Mouse (Mus musculus): Measurements from ENCODE around the gene Clec2l. TPM values are rescaled to one million over a fixed set of nuclear protein-coding genes. Genes with fewer than 3 reads are reported as not detected.

Gene Clec2l
- total RNA-seq, 2 experiments from 2014 or later: not detected

DNA sequence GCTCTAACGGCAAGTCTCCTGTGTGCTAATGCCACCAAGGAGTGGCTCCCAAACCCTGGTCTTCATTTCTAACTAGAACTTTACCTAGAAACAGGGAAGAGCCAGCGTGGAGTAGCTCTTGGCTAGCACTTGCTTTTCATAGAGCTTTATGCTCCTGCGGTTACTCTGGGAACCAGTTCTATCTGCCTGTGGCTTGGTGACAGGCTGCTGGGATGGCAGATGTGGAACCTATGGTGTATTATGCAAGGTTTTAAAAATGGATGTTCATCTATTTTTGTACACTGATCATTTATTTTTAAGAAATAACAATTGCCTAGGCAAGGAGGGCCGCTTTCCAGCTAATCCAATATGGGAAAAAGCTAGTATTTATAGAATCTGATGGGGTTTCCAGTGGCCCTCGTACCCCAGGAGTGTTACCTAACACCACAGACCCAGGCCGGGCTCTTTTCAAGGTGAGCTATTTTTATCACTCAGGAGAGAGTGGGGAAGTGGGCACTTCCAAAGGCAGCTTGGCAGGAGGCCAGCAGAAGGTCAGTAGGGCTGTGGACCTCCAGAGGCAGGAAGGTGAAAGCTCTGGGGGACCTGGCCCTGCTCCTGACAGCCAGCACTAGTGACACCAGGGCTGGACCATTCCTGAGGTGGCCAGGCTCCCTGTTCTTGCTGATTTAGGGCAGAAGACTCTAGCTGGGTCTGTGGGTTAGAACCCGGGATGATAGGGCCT lies 41.6 kb downstream of the Clec2l start:
- ATAC-seq (replicated peaks; ENCODE audit: low FRiP score, poor library complexity, severe bottlenecking): no peak

DNA sequence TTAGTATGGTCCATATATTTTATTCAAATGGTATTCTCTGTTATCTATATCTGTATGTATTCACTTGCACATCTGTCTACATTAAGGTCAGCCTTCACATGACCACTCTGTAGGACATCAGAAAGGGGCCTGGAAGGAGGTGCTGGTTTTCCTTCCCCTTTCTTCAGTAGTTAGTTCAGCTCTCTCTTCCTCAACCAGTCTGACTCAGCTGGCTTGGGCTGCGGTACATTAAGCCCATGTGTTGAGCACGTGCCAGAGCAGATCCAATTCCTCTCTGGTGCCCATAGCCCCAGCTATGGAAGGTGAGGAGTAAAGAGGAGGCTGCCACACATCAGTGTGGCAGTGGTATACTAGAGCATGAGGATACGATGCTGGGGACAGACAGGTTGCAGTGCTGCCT lies 47.6 kb downstream of the Clec2l start:
- no peak for ATAC-seq (replicated peaks; ENCODE audit: low FRiP score, poor library complexity, severe bottlenecking)

DNA sequence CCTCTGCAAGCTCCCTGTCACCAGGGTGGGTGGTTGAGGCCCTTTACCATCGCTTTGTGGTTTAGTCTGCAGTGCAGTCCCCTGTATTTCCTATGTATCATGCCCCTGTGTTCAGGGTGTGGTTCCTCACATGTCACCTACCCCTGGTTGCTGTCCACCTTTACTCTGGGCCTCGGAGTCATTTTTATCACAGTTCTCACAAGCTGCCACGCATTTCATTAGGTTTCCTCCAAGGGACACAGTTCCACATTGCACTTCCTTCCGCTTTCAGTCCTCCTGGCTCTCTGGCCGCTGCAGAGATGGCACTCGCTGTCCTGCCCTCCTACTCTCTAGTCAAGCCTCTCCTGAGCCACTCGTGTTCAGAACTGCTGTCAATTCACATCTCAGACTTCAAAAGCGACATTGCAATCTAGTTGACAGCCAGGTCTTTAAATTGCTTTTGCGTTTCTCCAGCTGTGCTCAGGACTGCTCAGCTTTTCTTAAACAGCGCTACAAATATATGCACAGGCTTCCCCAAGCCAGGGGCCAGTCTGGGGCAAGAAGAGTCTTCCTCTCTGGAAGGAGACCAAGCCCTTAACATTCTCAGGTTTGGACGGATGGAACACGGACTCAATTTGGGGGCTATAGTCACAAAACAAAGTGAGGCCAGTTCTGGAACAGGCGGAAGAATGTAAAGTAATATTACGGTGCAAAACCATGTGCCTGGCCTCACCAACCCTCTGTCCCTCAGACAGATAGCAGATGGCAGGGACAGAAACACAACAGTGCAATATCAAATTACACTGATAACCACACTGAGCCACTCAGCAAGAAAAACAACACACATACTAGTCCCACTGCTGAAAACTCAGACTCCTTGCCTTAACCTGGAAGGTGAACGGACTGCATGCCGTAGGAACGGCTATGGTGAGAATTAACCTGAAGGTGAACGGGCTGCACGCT lies 51.4 kb downstream of the Clec2l start:
- no peak for ATAC-seq (replicated peaks; ENCODE audit: low FRiP score, poor library complexity, severe bottlenecking)

DNA sequence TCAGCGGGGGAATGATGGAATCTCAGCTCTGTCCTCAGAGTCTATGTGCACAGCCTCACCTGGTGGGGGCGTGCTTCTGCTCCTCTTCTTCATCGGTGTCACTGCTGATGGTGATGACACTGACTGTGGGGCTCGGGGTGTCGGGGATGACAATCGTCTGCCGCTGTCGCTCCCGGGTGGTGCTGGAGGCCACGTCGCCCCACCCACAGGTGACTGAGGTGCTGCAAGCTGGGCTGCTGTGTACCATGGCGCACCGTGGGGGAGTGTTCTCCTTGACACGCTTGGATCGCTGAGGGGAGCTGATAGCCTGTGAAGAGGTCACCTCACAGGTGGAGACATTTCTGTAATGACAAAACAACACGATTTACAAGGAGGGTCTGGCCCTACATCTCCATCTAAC lies 53.0 kb downstream of the Clec2l start:
- ATAC-seq (replicated peaks; ENCODE audit: low FRiP score, poor library complexity, severe bottlenecking): no peak

DNA sequence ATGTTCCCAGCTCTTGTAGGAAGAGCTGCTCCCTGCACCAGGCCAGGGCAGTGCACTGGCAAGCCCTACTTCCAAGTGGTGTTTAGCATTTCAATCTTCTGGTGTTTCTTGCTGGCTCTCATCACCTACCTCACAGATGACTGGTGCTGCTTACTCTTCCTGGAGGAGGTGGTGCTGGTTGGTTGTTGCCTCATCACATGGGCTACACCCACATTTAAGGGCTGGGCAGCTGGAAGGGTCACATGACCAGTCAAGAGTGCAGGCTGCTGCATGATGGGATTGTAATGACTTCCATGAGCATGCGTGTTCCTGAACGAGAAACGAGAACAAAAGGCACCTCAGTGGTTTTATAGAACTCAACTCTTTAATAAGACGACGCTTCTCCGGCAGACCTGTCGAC lies 55.8 kb downstream of the Clec2l start:
- ATAC-seq (replicated peaks; ENCODE audit: low FRiP score, poor library complexity, severe bottlenecking): 0 out of 2 replicates have a peak, but pooled peaks have one; percentile 28

DNA sequence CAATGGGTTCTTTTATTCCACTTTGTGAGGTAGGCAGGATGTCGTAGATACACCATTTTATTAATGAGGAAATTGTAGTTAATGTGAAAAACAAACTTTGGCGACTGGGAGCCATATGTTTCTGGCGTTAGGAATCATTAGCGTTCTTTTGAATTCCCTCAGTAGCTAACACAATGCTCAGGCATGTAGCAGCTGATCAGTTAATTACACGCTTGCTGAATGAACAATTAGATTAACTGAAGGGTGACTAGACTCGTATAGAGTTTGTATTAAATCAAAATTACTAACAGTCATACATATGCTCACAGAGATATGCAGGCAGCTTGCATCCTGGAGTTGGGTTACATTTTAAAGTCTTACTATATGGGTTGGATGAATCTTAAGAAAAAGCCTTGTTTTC lies 56.4 kb downstream of the Clec2l start:
- ATAC-seq (replicated peaks; ENCODE audit: low FRiP score, poor library complexity, severe bottlenecking): no peak

DNA sequence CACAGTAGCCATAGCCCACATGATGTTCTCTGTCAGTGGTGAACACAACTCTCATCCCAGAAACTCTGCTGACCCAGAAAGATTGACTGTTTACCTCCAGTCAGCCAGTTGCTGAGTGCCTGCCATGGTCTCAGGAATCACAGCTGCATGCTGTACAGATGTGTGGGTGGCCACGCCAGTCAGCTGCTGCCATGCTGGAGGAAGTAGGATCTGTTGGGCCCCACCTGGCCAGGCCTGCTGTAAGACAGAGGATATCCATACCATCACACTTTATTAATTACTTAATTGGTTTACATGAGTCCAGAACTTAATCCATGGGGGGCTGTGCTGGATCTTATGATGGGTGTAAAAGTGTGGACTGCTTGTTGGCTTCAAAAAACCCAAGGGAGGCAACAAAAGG lies 58.5 kb downstream of the Clec2l start:
- no peak for ATAC-seq (replicated peaks; ENCODE audit: low FRiP score, poor library complexity, severe bottlenecking)

DNA sequence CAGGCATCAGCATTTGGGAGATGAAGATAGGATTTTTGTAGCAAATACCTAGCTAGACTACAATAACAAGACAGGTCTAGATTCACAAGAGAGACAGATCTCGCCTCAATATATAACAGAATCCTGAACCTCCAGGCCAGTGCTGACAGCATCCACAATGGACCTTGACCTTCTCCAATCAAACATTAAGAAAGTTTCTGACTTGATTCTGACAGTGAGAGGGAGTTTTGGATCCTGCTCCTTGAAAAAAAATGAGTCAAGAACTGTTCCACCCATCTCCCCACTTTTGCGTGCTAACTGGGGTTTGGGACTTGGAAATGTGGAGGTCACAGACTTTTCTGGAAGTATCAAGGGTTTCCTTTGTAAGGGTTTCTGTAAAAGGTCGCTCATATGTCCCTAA lies 62.6 kb downstream of the Clec2l start:
- ATAC-seq (replicated peaks; ENCODE audit: low FRiP score, poor library complexity, severe bottlenecking): no peak

Other genes starting within 250 kb of the Clec2l start
- 46.5 and 66.3 TPM in 2 replicates for gene Ubn2, start 229.1 kb upstream of the Clec2l start, total RNA-seq (2015; ENCODE audit: low replicate concordance)
- gene Ubn2, start 229.1 kb upstream of the Clec2l start, total RNA-seq (2017; ENCODE audit: low replicate concordance): 33.1 and 36.6 TPM in 2 replicates
- gene Fmc1, start 129.6 kb upstream of the Clec2l start, total RNA-seq (2015; ENCODE audit: low replicate concordance): 26.0 and 26.7 TPM in 2 replicates
- 0.90 and 1.1 TPM in 2 replicates for gene Fmc1, start 129.6 kb upstream of the Clec2l start, total RNA-seq (2017; ENCODE audit: low replicate concordance)
- gene Luc7l2, start 111.7 kb upstream of the Clec2l start, total RNA-seq (2015; ENCODE audit: low replicate concordance): 322 and 443 TPM in 2 replicates
- gene Luc7l2, start 111.7 kb upstream of the Clec2l start, total RNA-seq (2017; ENCODE audit: low replicate concordance): 458 and 570 TPM in 2 replicates
- not detected in 2 replicates for gene Klrg2, start 25.8 kb upstream of the Clec2l start, total RNA-seq (2015; ENCODE audit: low replicate concordance)
- not detected in 2 replicates for gene Klrg2, start 25.8 kb upstream of the Clec2l start, total RNA-seq (2017; ENCODE audit: low replicate concordance)
- gene Tbxas1, start 212.3 kb downstream of the Clec2l start, total RNA-seq (2015; ENCODE audit: low replicate concordance): 18.7 and 18.9 TPM in 2 replicates
- gene Tbxas1, start 212.3 kb downstream of the Clec2l start, total RNA-seq (2017; ENCODE audit: low replicate concordance): 18.6 and 48.0 TPM in 2 replicates
- gene Hipk2, start 213.1 kb downstream of the Clec2l start, total RNA-seq (2015; ENCODE audit: low replicate concordance): 274 and 280 TPM in 2 replicates
- 160 and 174 TPM in 2 replicates for gene Hipk2, start 213.1 kb downstream of the Clec2l start, total RNA-seq (2017; ENCODE audit: low replicate concordance)

Measured in erythroid progenitor cell, adult 5-6 weeks (primary cell).